Mouse (Mus musculus) heart, embryonic 13.5 days (tissue): Measurements from ENCODE around the gene Gprc5c. TPM values are rescaled to one million over a fixed set of nuclear protein-coding genes. Genes with fewer than 3 reads are reported as not detected.

ENCODE experiments used
- ATAC-seq: fragments of 200-750 bp; cut with Nextera tagmentation; 2 replicates; pipeline ENCODE4 v1.8.0; 2017; ENCODE audit warnings: moderate TSS enrichment; ENCODE audit not compliant: insufficient number of reproducible peaks, low FRiP score, low TSS enrichment; ENCODE audit errors: extremely low read depth
- H3K27ac ChIP-seq: fragments of 300-500 bp; sonication (generic); replicated peaks from 2 replicates; pipeline ENCODE4 v1.5.1; 2015; ENCODE audit warnings: moderate library complexity, mild to moderate bottlenecking, inconsistent platforms
- H3K27me3 ChIP-seq: fragments of 300-500 bp; sonication (generic); replicated peaks from 2 replicates; pipeline ENCODE4 v1.6.1; 2015; ENCODE audit warnings: mild to moderate bottlenecking, inconsistent platforms
- H3K36me3 ChIP-seq: fragments of 300-500 bp; sonication (generic); 2 replicates; pipeline ENCODE4 v1.6.1; 2015; ENCODE audit warnings: mild to moderate bottlenecking, inconsistent platforms
- H3K4me1 ChIP-seq: fragments of 300-500 bp; sonication (generic); 2 replicates; pipeline ENCODE4 v1.6.1; 2015; ENCODE audit warnings: inconsistent platforms
- H3K4me2 ChIP-seq: fragments of 300-500 bp; sonication (generic); 2 replicates; pipeline ENCODE4 v1.6.1; 2015; ENCODE audit warnings: inconsistent platforms, mild to moderate bottlenecking, moderate library complexity
- H3K4me3 ChIP-seq: fragments of 300-500 bp; sonication (generic); 2 replicates; pipeline ENCODE4 v1.5.1; 2015; ENCODE audit warnings: moderate library complexity, mild to moderate bottlenecking, inconsistent platforms
- H3K9ac ChIP-seq: fragments of 300-500 bp; sonication (generic); 2 replicates; pipeline ENCODE4 v1.6.1; 2015; ENCODE audit warnings: inconsistent platforms, mild to moderate bottlenecking, moderate library complexity
- H3K9me3 ChIP-seq: fragments of 300-500 bp; sonication (generic); 2 replicates; pipeline ENCODE4 v1.6.1; 2016; ENCODE audit warnings: inconsistent platforms
- WGBS: fragments of 180-500 bp; shearing (Covaris S2); methylation state at CpG from one replicate; pipeline ENCODE4 v1.1.7; 2015; ENCODE audit warnings: mixed read lengths; 5-methylcytosine and 5-hydroxymethylcytosine counted together
- polyA plus RNA-seq: library from polyadenylated mRNA; unstranded; fragments of >200 nt; fragmentation: Nextera tagmentation; extraction: Ambion mirVana; gene quantifications from 2 replicates; pipeline ENCODE4 v1.2.1, GENCODE M21; 2015

Gene Gprc5c
- polyA plus RNA-seq, 1 experiment from 2014 or later, result 20.6 TPM

GRCm38 (mm10) chr11:114816934-114817333, 34.0 kb upstream of the Gprc5c start:
- WGBS, result 82% methylated on average over 4 of the region's 4 CpGs
- no peak overlapping the region for H3K4me2 ChIP-seq
- H3K27me3 ChIP-seq, result no peaks in the 10 kb centered on the region
- H3K4me3 ChIP-seq, result no peak overlapping the region
- peaks cover 17% of the 10 kb centered on the region for H3K4me1 ChIP-seq
- ATAC-seq, result no peak
- no peak overlapping the region for H3K27ac ChIP-seq
- H3K9me3 ChIP-seq, result no peaks in the 10 kb centered on the region
- H3K9ac ChIP-seq, result no peak overlapping the region
- H3K36me3 ChIP-seq, result no peaks in the 10 kb centered on the region

- ATAC-seq, result no peak
- Histone ChIP-seq H3K9me3 (no peaks in the 10 kb centered on the region), H3K4me1 (peaks cover 20% of the 10 kb centered on the region), H3K36me3 (no peaks in the 10 kb centered on the region), H3K27ac (no peak overlapping the region), H3K4me2 (no peak overlapping the region), H3K9ac (no peak overlapping the region), H3K27me3 (no peaks in the 10 kb centered on the region), H3K4me3 (no peak overlapping the region)
- WGBS, result 83% methylated on average over 7 of the region's 7 CpGs
Observed at GRCm38 (mm10) chr11:114818185-114818584, 32.8 kb upstream of the Gprc5c start.

GRCm38 (mm10) chr11:114819110-114819509, 31.8 kb upstream of the Gprc5c start:
- no peak for ATAC-seq
- 56% methylated on average over 2 of the region's 2 CpGs for WGBS
- Histone ChIP-seq H3K27me3 (no peaks in the 10 kb centered on the region), H3K9ac (no peak overlapping the region), H3K27ac (peak overlapping the region; percentile 64), H3K36me3 (no peaks in the 10 kb centered on the region), H3K9me3 (no peaks in the 10 kb centered on the region), H3K4me1 (peaks cover 29% of the 10 kb centered on the region), H3K4me2 (no peak overlapping the region), H3K4me3 (no peak overlapping the region)

GRCm38 (mm10) chr11:114820444-114820843, 30.5 kb upstream of the Gprc5c start:
- H3K27me3 ChIP-seq, result no peaks in the 10 kb centered on the region
- no peak overlapping the region for H3K4me3 ChIP-seq
- H3K4me1 ChIP-seq, result peaks cover 16% of the 10 kb centered on the region
- no peak overlapping the region for H3K4me2 ChIP-seq
- 38% methylated on average over 3 of the region's 3 CpGs for WGBS
- no peaks in the 10 kb centered on the region for H3K9me3 ChIP-seq
- no peaks in the 10 kb centered on the region for H3K36me3 ChIP-seq
- H3K27ac ChIP-seq, result no peak overlapping the region
- H3K9ac ChIP-seq, result no peak overlapping the region
- ATAC-seq, result no peak

- 61% methylated on average over 1 of the region's 1 CpGs for WGBS
- Histone ChIP-seq H3K4me1 (peaks cover 17% of the 10 kb centered on the region), H3K27ac (no peak overlapping the region), H3K9me3 (no peaks in the 10 kb centered on the region), H3K27me3 (no peaks in the 10 kb centered on the region), H3K4me3 (no peak overlapping the region), H3K36me3 (no peaks in the 10 kb centered on the region), H3K9ac (no peak overlapping the region), H3K4me2 (no peak overlapping the region)
- no peak for ATAC-seq
Observed at GRCm38 (mm10) chr11:114821325-114821724, 29.6 kb upstream of the Gprc5c start.

GRCm38 (mm10) chr11:114822727-114823126, 28.2 kb upstream of the Gprc5c start:
- no peak for ATAC-seq
- 42% methylated on average over 12 of the region's 12 CpGs for WGBS
- Histone ChIP-seq H3K4me2 (peak overlapping the region; percentile 34), H3K9ac (peak overlapping the region; percentile 29), H3K36me3 (no peaks in the 10 kb centered on the region), H3K27me3 (no peaks in the 10 kb centered on the region), H3K9me3 (no peaks in the 10 kb centered on the region), H3K4me1 (peaks cover 24% of the 10 kb centered on the region), H3K27ac (peak overlapping the region; percentile 30), H3K4me3 (no peak overlapping the region)

- no peak for ATAC-seq
- peak overlapping the region; percentile 34 for H3K4me2 ChIP-seq
- 13% methylated on average over 11 of the region's 11 CpGs for WGBS
- H3K36me3 ChIP-seq, result no peaks in the 10 kb centered on the region
- H3K9me3 ChIP-seq, result no peaks in the 10 kb centered on the region
- no peak overlapping the region for H3K4me3 ChIP-seq
- H3K9ac ChIP-seq, result peak overlapping the region; percentile 29
- peaks cover 24% of the 10 kb centered on the region for H3K4me1 ChIP-seq
- no peaks in the 10 kb centered on the region for H3K27me3 ChIP-seq
- H3K27ac ChIP-seq, result peak overlapping the region; percentile 30
Observed at GRCm38 (mm10) chr11:114823199-114823725, 27.7 kb upstream of the Gprc5c start.

GRCm38 (mm10) chr11:114826686-114827085, 24.3 kb upstream of the Gprc5c start:
- 16% methylated on average over 5 of the region's 5 CpGs for WGBS
- Histone ChIP-seq H3K36me3 (no peaks in the 10 kb centered on the region), H3K4me3 (no peak overlapping the region), H3K4me1 (peaks cover 48% of the 10 kb centered on the region), H3K27me3 (no peaks in the 10 kb centered on the region), H3K4me2 (no peak overlapping the region), H3K9ac (no peak overlapping the region), H3K9me3 (no peaks in the 10 kb centered on the region), H3K27ac (peak overlapping the region; percentile 65)
- no peak for ATAC-seq

- H3K27ac ChIP-seq, result peak overlapping the region; percentile 95
- H3K9ac ChIP-seq, result peak overlapping the region; percentile 76
- 5% methylated on average over 24 of the region's 24 CpGs for WGBS
- H3K4me2 ChIP-seq, result peak overlapping the region; percentile 74
- ATAC-seq, result peak; percentile 83; the same call in 1 of the 2 replicates
- H3K4me3 ChIP-seq, result peak overlapping the region; percentile 46
- no peaks in the 10 kb centered on the region for H3K9me3 ChIP-seq
- no peaks in the 10 kb centered on the region for H3K36me3 ChIP-seq
- H3K27me3 ChIP-seq, result no peaks in the 10 kb centered on the region
- peaks cover 53% of the 10 kb centered on the region for H3K4me1 ChIP-seq
Observed at GRCm38 (mm10) chr11:114829499-114830432, 21.2 kb upstream of the Gprc5c start.

GRCm38 (mm10) chr11:114830433-114830773, 20.5 kb upstream of the Gprc5c start:
- ATAC-seq, result no peak
- H3K4me2 ChIP-seq, result peak overlapping the region; percentile 74
- H3K9ac ChIP-seq, result peak overlapping the region; percentile 76
- peak overlapping the region; percentile 46 for H3K4me3 ChIP-seq
- no peaks in the 10 kb centered on the region for H3K27me3 ChIP-seq
- 13% methylated on average over 8 of the region's 8 CpGs for WGBS
- no peaks in the 10 kb centered on the region for H3K36me3 ChIP-seq
- no peaks in the 10 kb centered on the region for H3K9me3 ChIP-seq
- H3K27ac ChIP-seq, result peak overlapping the region; percentile 95
- H3K4me1 ChIP-seq, result peaks cover 53% of the 10 kb centered on the region

GRCm38 (mm10) chr11:114833166-114833565, 17.8 kb upstream of the Gprc5c start:
- ATAC-seq, result no peak
- H3K27ac ChIP-seq, result no peak overlapping the region

More at GRCm38 (mm10) chr11:114833166-114833565, 17.8 kb upstream of the Gprc5c start:
- peaks cover 54% of the 10 kb centered on the region for H3K4me1 ChIP-seq
- H3K9me3 ChIP-seq, result no peaks in the 10 kb centered on the region
- no peaks in the 10 kb centered on the region for H3K27me3 ChIP-seq
- WGBS, result 38% methylated on average over 5 of the region's 5 CpGs
- H3K36me3 ChIP-seq, result no peaks in the 10 kb centered on the region
- H3K9ac ChIP-seq, result no peak overlapping the region
- H3K4me3 ChIP-seq, result no peak overlapping the region
- no peak overlapping the region for H3K4me2 ChIP-seq
